Mouse (Mus musculus) forebrain, embryonic 11.5 days (tissue): ENCODE results near the gene Myrfl. TPM values are rescaled to one million over a fixed set of nuclear protein-coding genes. Genes with fewer than 3 reads are reported as not detected.

Experiments
- ATAC-seq: fragments of 200-750 bp; cut with Nextera tagmentation; replicated peaks from 2 replicates; pipeline ENCODE4 v1.8.0; 2017; ENCODE audit warnings: moderate TSS enrichment; ENCODE audit not compliant: low FRiP score
- DNase-seq: peaks from one replicate; pipeline ENCODE4 v3.0.0-alpha.2; 2017; ENCODE audit warnings: low spot score
- H3K27ac ChIP-seq: fragments of 300-500 bp; sonication (generic); 2 replicates; pipeline ENCODE4 v1.5.1; 2014; ENCODE audit warnings: low read depth, low read length
- H3K27me3 ChIP-seq: fragments of 300-500 bp; sonication (generic); 2 replicates; pipeline ENCODE4 v1.6.1; 2014; ENCODE audit warnings: mild to moderate bottlenecking, low read length, mixed read lengths; ENCODE audit not compliant: control insufficient read depth, insufficient read depth
- H3K36me3 ChIP-seq: fragments of 300-500 bp; sonication (generic); 2 replicates; pipeline ENCODE4 v1.6.1; 2014; ENCODE audit warnings: mild to moderate bottlenecking, low read length, moderate library complexity, mixed read lengths; ENCODE audit not compliant: control insufficient read depth, insufficient read depth
- H3K4me1 ChIP-seq: fragments of 300-500 bp; sonication (generic); replicated peaks from 2 replicates; pipeline ENCODE4 v1.6.1; 2014; ENCODE audit warnings: low read length, mixed read lengths; ENCODE audit not compliant: control insufficient read depth, insufficient read depth
- H3K4me2 ChIP-seq: fragments of 300-500 bp; sonication (generic); 2 replicates; pipeline ENCODE4 v1.6.1; 2014; ENCODE audit warnings: low read depth, mild to moderate bottlenecking, low read length, moderate library complexity, mixed read lengths; ENCODE audit not compliant: severe bottlenecking
- H3K4me3 ChIP-seq: fragments of 300-500 bp; sonication (generic); 2 replicates; pipeline ENCODE4 v1.5.1; 2014; ENCODE audit warnings: low read depth, low read length
- H3K9ac ChIP-seq: fragments of 300-500 bp; sonication (generic); 2 replicates; pipeline ENCODE4 v1.6.1; 2014; ENCODE audit warnings: low read length
- H3K9me3 ChIP-seq: fragments of 300-500 bp; sonication (generic); 2 replicates; pipeline ENCODE4 v1.6.1; 2016; ENCODE audit warnings: low read length, mixed read lengths; ENCODE audit not compliant: control insufficient read depth
- WGBS: fragments of 180-500 bp; shearing (Covaris S2); extraction: QIAGEN DNeasy Blood & Tissue Kit; methylation state at CpG from one replicate; pipeline ENCODE4 v1.1.7; 2014; 5-methylcytosine and 5-hydroxymethylcytosine counted together
- polyA plus RNA-seq: library from polyadenylated mRNA; unstranded; fragments of >200 nt; fragmentation: Nextera tagmentation; extraction: Ambion mirVana; gene quantifications from 2 replicates; pipeline ENCODE4 v1.2.1, GENCODE M21; 2014

Gene Myrfl
- polyA plus RNA-seq, 1 experiment from 2014 or later: 0.17 TPM

GRCm38 (mm10) chr10:116771215-116771935 is 125.3 kb downstream of the Myrfl start:
- Histone ChIP-seq H3K9ac (no peak overlapping the region), H3K4me3 (no peak overlapping the region), H3K27me3 (no peaks in the 10 kb centered on the region), H3K4me1 (no peaks in the 10 kb centered on the region), H3K27ac (no peak overlapping the region), H3K9me3 (no peaks in the 10 kb centered on the region), H3K4me2 (no peak overlapping the region), H3K36me3 (no peaks in the 10 kb centered on the region)
- no peak for DNase-seq
- WGBS: 91% methylated on average over 21 of the region's 21 CpGs
- no peak for ATAC-seq

GRCm38 (mm10) chr10:116768642-116769041 is 128.1 kb downstream of the Myrfl start:
- Histone ChIP-seq H3K4me1 (no peaks in the 10 kb centered on the region), H3K27me3 (no peaks in the 10 kb centered on the region), H3K36me3 (no peaks in the 10 kb centered on the region), H3K4me3 (no peak overlapping the region), H3K9ac (no peak overlapping the region), H3K9me3 (no peaks in the 10 kb centered on the region), H3K4me2 (no peak overlapping the region), H3K27ac (no peak overlapping the region)
- DNase-seq: no peak
- no peak for ATAC-seq
- 78% methylated on average over 13 of the region's 13 CpGs for WGBS

GRCm38 (mm10) chr10:116766525-116766924 is 130.2 kb downstream of the Myrfl start:
- Histone ChIP-seq H3K9me3 (no peaks in the 10 kb centered on the region), H3K4me3 (no peak overlapping the region), H3K4me1 (no peaks in the 10 kb centered on the region), H3K4me2 (no peak overlapping the region), H3K36me3 (no peaks in the 10 kb centered on the region), H3K9ac (no peak overlapping the region), H3K27ac (no peak overlapping the region), H3K27me3 (no peaks in the 10 kb centered on the region)
- ATAC-seq: no peak
- DNase-seq: no peak
- WGBS: 86% methylated on average over 6 of the region's 6 CpGs

- DNase-seq: no peak
- no peak overlapping the region for H3K27ac ChIP-seq
- WGBS: 61% methylated on average over 4 of the region's 4 CpGs
- no peak overlapping the region for H3K9ac ChIP-seq
- no peak overlapping the region for H3K4me2 ChIP-seq
- no peak for ATAC-seq
- no peaks in the 10 kb centered on the region for H3K36me3 ChIP-seq
- H3K9me3 ChIP-seq: no peaks in the 10 kb centered on the region
- H3K27me3 ChIP-seq: no peaks in the 10 kb centered on the region
- H3K4me1 ChIP-seq: no peaks in the 10 kb centered on the region
- no peak overlapping the region for H3K4me3 ChIP-seq
These were observed 135.1 kb downstream of the Myrfl start for GRCm38 (mm10) chr10:116761476-116762068.

- no peak overlapping the region for H3K27ac ChIP-seq
- no peak overlapping the region for H3K4me3 ChIP-seq
- H3K9ac ChIP-seq: no peak overlapping the region
- ATAC-seq (no peak), DNase-seq (no peak)
- H3K27me3 ChIP-seq: no peaks in the 10 kb centered on the region
- WGBS: 71% methylated on average over 14 of the region's 14 CpGs
- no peaks in the 10 kb centered on the region for H3K9me3 ChIP-seq
- H3K4me1 ChIP-seq: no peaks in the 10 kb centered on the region
- H3K4me2 ChIP-seq: no peak overlapping the region
- H3K36me3 ChIP-seq: no peaks in the 10 kb centered on the region
These were observed 136.2 kb downstream of the Myrfl start for GRCm38 (mm10) chr10:116760561-116760960.

- H3K9me3 ChIP-seq: no peaks in the 10 kb centered on the region
- H3K4me2 ChIP-seq: no peak overlapping the region
- H3K27me3 ChIP-seq: no peaks in the 10 kb centered on the region
- no peak overlapping the region for H3K27ac ChIP-seq
- ATAC-seq (no peak), DNase-seq (no peak)
- H3K36me3 ChIP-seq: no peaks in the 10 kb centered on the region
- WGBS: 93% methylated on average over 4 of the region's 4 CpGs
- H3K4me1 ChIP-seq: no peaks in the 10 kb centered on the region
- H3K9ac ChIP-seq: no peak overlapping the region
- H3K4me3 ChIP-seq: no peak overlapping the region
These were observed 136.9 kb downstream of the Myrfl start for GRCm38 (mm10) chr10:116759816-116760215.

- 75% methylated on average over 10 of the region's 10 CpGs for WGBS
- no peak for ATAC-seq
- H3K4me3 ChIP-seq: no peak overlapping the region
- H3K9me3 ChIP-seq: no peaks in the 10 kb centered on the region
- H3K4me2 ChIP-seq: no peak overlapping the region
- DNase-seq: no peak
- no peak overlapping the region for H3K9ac ChIP-seq
- no peaks in the 10 kb centered on the region for H3K4me1 ChIP-seq
- no peaks in the 10 kb centered on the region for H3K36me3 ChIP-seq
- no peak overlapping the region for H3K27ac ChIP-seq
- H3K27me3 ChIP-seq: no peaks in the 10 kb centered on the region
These were observed 140.7 kb downstream of the Myrfl start for GRCm38 (mm10) chr10:116755881-116756581.

GRCm38 (mm10) chr10:116754940-116755339 is 141.8 kb downstream of the Myrfl start:
- ATAC-seq (no peak), DNase-seq (no peak)
- Histone ChIP-seq H3K27ac (no peak overlapping the region), H3K4me3 (no peak overlapping the region), H3K9ac (no peak overlapping the region), H3K9me3 (no peaks in the 10 kb centered on the region), H3K27me3 (no peaks in the 10 kb centered on the region), H3K4me2 (no peak overlapping the region), H3K4me1 (no peaks in the 10 kb centered on the region), H3K36me3 (no peaks in the 10 kb centered on the region)
- WGBS: 89% methylated on average over 11 of the region's 11 CpGs
